Mouse (Mus musculus) adrenal gland, adult 2 months (tissue): ENCODE results near the gene Rgma. TPM values are rescaled to one million over a fixed set of nuclear protein-coding genes. Genes with fewer than 3 reads are reported as not detected.

Source experiments
- DNase-seq: peaks from one replicate; pipeline ENCODE4 v3.0.0; 2021
- long read RNA-seq: library from polyadenylated mRNA; stranded (forward); transcript quantifications from one replicate; pipeline ENCODE4 v2.0.0, GENCODE M21; 2021
- polyA plus RNA-seq: library from polyadenylated mRNA; depleted of rRNA; stranded (reverse); fragments of >200 nt; gene quantifications from 2 replicates; pipeline ENCODE4 v1.2.3, GENCODE M21; 2012; rRNA removed
- total RNA-seq, 2 experiments: library from RNA; stranded (reverse); gene quantifications; 2 replicates each; pipeline ENCODE4 v1.2.3; 2021

The Rgma gene
- total RNA-seq (10 to 100 TPM in 1 of 2 experiments, 1 to 10 TPM in 1; 8.2 to 24.1 TPM), polyA plus RNA-seq (21.6 and 22.8 TPM in 2 replicates)
- long read RNA-seq, transcript Rgma-204 (3 exons, 3,371 nt): major isoform, 5 of 5 reads
- long read RNA-seq, partial matches to known transcripts: 0 of 5 reads
- long read RNA-seq, other reads (novel, unspliced or antisense): 0 of 5 reads

DNA sequence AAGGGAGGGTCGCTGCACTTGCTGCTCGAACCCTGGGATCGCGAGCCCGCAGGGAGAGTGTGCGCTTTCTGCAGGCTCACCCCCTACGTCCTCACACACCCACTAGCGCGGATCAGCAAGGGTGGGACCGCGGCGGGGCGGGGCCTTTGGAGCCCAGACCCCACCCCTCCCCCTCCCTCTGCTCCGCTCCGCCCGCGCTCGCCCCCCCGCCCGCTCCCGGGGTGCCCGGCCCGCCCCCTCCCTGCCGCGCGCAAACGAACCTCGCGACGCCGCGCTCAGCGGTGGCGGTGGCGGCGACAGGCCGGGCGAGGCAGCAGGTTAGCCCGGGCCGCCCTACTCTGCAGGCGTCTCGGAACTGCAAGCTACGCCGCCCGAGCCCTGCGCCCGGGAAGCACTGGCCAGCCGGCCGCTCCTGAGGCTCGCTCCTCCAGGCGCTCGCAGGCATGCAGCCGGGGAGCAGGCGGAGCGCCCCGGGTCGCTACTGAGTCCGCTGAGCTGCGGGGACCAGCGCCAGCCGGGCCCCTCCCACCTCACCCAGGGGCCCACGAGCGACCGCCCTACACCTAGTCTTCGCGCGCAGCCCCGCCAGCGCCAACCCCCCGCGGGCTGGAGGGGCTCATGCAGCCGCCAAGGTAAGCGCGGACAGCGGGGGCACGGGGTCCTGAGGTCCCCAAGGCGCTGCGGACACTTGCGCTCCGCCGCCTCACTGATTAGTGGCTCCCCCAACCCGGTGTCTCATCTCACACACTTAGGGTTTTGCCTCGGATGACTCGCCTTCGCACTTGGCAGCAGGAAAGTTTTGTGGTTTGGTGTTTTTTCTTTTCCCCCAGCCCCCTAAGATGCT is at the start of gene Rgma:
TSS of gene Rgma (plus strand) at position 253 of the 844 bp plus-strand sequence.
- DNase-seq: peak; percentile 67

DNA sequence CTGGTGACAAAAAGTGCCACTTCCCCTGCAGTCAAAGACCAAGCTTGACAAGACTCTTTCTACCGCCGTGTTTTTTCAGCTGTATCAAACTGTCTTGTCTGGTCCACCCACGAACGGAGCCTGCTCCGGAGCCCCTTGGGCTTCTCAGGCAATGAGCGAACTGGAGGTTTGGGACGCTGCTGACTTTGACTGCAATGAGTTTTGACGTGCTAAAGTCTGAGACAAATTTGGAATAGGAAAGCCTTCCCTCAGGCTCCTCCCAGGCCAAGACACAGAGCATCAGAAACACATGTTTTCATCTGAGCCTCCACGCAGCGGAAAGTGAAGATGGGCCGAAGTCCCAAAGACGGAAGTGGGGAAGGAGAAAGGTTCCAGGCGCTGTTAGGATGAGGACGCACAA is 49.1 kb upstream of the Rgma start:
- no peak for DNase-seq

DNA sequence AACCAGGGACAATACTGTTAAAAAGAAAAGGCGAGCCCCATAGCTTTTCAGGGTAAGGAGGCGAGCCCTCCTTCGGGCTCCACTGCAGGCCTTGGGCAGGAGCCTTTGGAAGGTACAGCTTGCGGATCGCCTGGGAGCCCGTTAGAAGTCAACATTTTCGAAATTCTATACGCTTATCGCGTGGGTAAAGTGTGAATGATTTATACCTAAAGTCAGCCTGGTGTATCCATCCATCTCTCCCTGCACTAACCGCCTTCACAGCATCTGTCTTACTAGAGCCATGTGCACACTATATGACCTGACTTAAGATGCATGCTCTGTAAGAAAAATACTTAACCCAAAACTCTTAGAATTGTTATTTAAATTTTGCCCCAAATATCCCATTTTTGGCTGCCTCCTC is 48.6 kb upstream of the Rgma start:
- DNase-seq: no peak

DNA sequence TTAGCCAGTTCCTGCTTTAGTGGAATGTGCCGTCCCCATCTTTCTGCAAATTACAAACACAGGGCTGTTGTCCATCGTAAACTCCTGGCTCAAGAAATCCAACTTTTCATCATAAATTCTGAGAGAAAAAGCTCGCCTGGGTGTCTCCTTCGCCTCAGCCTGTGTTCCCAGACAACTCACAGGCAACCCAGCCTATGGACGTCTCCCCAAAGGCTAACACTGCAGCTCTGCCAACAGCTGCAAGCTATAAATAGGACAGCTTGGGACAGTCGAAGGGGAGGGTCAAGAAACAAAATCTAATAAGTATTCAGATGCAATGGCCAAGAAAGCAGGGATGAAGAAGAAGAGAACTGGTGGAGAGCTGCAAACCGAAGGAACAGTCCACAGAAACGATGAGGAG is 48.1 kb upstream of the Rgma start:
- DNase-seq: no peak

DNA sequence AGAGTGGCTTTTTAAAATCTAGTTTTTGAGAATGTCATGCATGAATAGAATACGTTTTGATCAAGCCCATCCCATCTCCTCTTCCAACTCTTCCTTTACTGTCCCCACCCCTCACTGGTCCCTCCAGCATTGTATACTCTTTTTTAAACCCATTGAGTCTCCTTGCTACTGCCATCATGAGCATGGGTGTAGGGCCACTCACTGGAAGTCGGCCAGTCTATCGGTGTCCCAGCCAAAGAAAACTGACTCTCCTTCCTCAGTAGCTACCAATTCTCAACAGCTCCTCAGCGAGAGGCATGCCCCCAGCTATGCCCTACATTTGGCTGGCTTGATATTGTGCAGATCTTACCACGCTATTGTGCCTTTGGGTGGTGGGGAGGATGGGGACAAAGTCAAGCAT is 47.7 kb upstream of the Rgma start:
- DNase-seq: no peak

DNA sequence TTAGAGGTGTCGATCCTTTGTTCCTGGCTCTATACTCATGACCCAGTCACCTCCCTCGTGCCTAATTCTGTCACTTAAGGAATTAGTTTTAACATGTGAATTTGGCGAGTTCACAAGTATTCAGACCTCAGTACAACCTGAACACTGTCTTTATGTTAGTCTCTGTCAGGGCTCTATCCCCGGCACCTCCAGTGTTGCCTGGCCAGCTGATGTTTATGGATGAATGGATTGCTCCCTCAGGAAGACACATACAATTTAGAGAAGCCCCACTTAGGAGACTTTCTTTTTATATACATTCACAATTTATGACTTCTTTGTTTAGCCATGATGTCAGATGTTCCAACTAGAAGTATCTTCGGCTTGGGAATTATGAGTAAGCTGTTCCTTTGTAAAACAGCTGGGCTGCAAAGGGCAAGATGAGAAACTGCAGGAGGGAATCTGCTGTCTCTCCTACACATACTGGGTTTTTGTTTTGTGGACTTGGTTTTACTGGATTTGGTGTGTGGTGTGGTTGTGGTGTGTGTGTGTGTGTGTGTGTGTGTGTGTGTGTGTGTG is 46.6 kb upstream of the Rgma start:
- no peak for DNase-seq

DNA sequence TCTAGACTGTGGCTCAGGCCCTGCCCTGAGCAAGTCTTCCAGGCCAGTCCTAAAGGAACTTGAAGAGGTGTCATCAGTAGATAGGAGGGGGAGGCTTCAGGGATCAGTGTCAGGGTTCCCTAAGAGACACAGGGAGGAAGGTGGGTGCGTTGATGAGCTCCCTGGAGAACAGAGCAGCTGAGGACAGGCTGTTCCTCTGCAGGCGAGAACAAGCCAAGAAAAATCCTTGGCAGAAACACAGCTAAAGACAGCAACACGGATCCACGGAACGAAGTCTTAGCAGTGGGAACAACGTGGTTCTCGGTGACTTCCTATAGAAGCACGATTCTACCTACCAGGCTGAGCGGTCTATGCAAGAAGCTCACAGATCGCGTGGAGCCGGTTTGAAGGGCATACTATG is 44.6 kb upstream of the Rgma start:
- no peak for DNase-seq

DNA sequence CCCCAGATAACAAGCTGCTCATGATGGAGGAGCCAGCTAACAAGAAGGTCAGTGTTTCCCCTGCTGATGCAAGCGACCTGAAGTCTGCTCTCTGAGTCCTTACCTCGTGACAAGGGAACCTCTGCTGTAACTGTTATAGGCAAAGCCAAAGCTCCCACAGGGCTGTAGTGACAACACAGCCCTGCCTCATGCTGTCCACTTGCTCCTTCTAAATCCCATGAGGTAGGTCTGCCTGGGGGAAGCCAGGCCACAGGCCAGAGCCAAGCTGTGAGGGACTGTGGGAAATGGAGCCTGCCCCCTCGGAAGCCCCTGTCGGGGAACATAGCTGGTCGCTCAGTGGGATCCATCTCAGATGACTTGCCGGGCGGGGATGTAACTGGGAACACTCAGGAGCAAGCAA is 43.7 kb upstream of the Rgma start:
- no peak for DNase-seq

DNA sequence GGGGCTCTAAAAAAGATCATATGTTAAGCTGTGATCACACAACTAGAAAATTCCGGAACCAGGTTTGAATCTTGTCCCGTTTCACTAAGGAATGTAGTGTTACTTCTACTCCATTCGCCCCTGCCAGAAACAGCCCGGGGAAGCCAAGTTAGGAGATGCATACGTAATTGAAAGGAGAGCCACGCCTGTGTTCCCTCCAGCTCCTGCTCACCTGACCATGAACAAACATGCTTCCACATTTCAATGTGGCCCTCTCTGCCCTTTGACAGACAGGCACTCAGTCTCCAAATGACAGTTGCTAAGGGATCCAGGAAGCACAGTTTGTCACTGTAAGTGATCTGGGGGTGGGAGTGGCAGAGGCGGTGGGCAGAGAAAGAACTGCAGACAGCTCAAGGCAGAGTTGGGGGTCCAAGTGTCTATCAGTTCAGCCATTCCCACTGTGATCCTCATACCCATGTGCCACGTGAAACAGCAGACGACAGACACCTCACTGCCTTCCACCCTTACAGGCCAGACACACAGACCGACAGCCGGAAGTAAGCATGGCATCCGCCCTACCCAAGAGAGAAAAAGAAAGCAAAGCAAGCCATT is 41.8 kb upstream of the Rgma start:
- DNase-seq: no peak

DNA sequence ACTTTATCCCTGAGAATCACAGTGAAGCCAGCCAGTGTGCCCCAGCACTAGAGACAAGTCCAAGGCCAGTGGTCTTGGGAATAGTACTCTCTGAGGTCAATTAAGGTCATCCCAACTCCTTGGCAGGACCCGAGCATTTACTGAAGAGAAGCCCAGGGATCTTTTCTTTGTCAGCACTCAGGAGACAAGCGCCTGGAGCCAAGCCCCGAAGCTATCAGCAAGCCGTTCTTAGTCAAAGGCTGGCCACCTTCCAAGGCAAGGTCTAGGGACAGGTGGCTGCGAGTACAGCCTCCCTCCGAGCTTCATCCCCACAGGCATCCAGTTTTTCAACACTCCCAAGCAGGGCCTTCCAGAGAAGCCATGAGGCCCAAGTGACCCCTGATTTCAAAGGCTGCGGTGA is 40.4 kb upstream of the Rgma start:
- DNase-seq: no peak

DNA sequence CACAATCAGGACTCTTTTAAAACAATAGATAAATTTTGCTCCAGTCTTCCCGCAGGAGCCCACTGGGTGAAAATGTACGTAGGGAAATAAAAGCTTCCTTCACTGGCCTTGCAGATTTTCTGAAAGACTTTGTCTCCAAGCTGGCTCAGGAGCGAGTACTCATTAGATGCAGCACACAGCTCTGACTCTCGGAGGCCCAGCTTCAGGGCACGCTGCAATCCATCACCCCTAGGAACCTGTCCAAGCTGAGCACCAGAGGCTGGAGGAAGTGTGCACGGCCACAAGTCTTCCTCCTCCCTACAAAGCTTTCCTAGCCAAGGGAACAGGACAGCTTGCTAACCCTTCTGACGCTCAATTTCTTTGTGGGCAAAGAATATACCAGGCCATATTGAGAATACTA is 38.9 kb upstream of the Rgma start:
- DNase-seq: no peak

DNA sequence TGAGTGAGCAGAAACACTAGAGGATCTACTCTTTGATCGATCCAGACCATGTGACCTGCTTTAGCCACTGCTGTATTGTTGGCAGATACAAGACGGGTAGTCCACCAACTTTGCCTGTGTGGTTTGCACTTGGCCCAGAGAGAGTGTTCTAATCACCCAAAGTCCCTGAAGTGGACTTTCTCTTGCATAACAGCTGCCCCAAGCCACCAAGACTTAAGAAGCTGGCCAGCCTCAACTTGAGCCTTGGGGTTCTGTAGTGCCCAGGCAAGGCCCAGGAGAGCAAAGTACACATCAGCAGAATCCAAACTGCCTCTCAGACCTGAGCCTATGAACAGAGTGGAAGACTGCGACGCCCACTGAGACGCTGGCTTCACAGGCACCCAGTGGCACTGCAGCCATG is 37.0 kb upstream of the Rgma start:
- DNase-seq: peak; percentile 20

DNA sequence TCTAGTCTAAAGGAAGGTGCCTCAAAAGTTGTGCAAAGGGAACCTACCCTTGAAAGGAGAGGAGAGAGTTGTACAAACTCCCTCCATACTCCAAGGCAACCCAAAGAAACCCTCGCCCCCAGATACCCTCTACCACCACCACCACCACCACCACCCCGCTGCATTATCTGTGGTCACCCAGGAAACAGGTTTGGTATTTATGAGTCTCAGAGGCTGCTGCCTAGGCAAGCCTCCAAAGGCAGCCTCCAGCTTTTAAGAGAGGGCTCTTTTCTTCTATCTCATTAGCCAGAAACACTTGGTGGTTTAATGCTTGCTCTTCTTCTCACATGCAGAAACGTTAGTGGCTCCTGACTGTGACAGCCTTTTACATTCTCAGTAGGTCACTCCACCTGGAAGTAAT is 31.5 kb upstream of the Rgma start:
- DNase-seq: no peak

DNA sequence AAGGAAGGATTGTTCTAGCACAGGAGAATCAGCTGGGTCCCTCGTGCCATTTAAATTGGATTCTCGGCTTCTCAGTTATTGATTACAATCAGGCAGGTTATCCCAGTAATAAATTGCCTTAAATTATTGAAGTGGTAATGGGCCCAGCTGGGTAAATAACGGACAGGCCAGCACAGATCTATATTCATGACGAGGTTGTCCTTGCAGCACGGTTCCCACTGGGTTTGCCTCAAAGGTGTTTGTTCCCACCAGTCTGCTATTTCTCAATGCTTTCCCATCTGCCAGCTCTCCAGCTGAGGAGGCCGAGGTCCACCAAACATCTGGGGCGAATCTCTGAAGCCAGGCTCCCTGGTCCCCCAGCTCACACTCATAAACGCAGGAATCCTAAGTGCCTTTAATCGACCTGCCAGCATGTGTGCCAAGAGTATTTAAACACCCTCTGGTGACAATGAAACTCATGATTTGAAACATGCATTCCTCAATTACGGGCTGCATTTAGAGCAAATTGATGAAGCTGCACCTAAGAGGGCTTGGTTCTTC is 26.7 kb upstream of the Rgma start:
- no peak for DNase-seq

DNA sequence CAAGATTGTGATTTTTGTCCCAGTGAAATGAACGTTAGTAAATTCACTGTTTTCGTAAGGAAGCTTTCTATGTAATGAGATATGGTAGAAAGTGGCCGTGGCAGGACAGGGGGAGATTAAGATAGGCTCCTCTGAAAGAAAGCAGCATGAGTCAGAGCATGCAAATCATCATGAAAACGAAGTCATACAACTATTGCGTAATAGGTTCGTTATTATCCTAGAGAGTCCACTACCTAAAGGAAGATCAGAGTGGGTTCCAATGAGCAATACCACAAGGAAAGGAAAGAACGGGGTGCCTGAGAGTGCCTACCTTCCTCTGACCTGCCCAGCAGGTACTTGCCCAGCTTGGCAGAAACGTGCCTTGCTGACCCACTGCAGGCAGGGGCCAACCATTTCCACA is 26.2 kb upstream of the Rgma start:
- DNase-seq: no peak

DNA sequence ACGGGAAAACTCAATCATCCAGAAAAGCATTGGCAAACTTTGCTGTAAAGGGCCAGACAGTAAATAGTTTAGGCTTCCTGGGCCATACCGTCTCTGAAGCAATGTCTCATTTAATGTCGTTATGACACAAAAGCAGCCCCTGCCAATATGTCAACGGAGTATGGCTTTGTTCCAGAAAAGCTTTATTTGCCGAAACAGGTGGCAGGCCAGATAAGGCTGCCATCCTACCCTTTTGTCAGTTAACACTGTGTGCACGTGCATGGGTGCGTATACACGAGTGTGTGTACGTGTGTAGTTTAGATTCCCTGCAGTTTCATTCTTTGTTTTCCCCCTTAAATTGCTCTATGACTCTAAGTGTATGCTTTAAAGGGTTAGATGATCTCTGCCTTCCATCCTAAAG is 20.1 kb upstream of the Rgma start:
- DNase-seq: no peak

DNA sequence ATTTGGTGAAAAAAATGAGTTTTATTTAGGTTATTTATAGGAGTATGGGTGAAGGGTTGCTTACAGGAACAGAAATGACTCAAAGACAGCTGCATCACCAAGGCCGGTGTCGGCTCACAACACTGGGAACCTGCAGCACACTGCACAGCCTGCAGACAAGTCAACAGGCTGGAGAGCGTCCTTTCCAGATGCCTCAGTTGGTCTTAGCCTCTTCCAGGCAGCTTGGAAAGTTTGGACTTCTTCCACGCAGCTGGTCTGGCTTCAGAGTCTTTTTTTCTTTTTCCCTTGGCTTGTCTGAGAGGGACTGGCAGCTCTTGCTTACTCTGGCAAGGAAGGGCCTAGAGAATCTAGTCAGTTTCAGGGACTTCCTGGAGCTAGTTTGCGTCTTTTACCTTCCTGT is 18.4 kb upstream of the Rgma start:
- no peak for DNase-seq

DNA sequence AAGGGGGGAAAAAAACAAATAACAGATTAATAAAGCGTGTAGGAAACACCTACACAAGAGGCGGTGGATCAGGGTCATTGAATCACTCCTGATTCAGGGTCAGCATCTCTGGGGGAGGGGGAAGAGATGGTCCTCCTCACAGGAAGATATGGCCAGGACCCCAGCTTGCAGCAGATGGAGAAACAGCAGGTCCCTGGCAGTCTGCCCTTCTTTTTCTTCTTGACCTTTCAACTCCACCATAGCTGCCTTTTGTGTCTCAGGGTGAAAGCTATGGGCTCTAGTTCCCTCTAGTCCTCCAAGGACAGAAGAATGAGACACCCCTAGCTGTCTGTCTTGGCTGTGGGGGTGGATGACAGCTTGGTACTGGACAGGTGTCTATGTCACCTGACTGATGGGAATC is 17.7 kb upstream of the Rgma start:
- DNase-seq: no peak

DNA sequence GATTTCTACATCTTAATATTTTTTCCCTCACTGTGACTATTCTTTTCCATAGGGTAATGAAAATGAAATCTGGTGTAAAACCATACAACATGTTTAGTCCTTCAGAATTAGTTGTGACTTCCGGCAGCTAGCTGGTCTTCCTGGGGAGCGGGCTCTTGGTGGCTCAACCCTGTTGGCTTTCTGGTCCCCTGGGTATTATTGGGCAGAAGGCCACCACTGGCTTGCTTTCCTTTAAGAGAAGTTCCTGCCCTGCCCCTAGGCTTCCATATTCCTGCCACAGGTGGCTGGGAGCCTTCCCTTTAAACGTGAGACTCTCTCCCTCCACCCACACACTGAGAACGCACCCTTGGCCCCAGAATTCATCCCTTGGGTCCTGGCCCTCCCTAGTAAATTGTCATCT is 9.8 kb upstream of the Rgma start:
- peak; percentile 13 for DNase-seq

DNA sequence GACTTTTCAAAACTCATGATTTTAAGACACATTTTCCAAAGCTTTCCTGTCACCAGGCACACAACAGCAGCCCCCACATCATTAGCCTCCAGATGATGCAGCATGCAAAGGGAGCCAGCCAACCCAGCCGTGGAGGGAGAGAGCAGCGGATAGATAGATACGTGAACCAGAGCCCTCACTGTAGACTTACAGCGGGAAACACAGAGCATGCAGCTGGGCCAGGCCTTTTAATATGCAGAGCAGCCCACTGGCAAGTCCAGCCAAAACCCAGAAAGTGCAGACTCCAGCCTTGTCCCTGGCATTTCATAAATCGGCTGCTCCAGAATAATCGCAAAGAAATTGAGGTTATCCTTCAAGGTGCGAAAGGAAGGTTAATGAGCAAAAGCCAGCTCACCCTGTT is 9.3 kb upstream of the Rgma start:
- peak; percentile 4 for DNase-seq

DNA sequence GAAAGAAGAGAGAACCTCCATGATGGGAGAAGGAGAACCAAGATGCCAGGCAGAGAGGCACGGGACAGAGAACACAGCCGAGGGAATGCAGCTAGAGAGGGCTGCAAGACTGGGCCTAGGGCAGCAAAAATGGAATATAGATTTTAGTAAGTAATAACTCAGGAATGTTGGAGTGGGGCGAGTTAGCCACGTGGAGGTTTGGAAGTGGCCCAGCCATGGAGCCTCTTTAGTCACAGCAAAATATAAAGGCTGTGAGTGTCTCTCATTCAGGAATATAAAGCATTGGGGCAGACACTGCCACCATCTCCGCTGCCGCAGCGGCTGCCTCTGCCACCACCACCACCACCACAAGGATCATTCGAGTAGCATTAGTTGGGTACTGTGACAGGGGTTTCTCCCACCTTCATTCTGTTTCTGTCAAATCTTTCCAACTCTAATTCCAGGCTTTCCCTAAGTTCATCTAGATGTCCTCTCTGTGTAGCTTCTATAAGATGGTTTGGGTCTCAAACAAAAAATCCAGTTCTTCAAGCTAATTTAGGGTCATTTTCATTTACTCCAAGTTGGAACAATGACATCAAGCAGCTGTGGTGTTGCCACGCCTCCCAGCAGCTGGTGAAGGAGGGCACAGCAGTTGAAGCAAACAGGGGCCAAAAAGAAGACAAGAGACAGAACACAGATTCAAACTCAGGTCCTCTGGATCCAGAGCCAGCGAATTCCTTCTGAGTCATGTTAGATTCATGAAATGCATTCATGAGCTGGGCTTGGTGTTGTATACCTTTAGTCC is 7.4 kb upstream of the Rgma start:
- no peak for DNase-seq

DNA sequence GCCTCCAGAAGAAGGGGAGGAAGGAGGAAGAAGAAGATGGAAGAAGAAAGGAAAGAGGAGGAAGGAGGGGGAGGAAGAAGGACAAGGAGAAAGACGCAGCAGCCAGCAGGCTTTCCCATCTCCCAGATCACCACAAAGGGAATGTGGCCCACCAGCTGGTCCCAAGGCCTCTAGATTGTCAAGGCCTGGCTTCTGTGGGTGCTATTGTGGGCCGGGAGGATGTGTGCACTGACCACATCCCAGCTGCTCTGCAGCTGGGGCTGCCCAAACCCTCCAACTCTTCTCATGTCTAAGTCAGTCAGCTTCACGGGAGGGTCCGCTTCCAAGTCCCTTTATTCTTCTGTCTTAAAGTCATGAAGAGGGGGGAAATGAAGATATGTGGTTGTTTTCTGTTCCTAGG is 5.3 kb upstream of the Rgma start:
- no peak for DNase-seq
